Mouse (Mus musculus): ENCODE data around the gene Sez6.

Sez6 gene

GRCm38 (mm10) chr11:77980281-77981204 lies 49.9 kb downstream of the Sez6 start:
- in situ Hi-C loops (cut with MboI, MseI), result no loop called here

- in situ Hi-C loops (cut with MboI, MseI), result no loop called here
These were observed 51.2 kb downstream of the Sez6 start for GRCm38 (mm10) chr11:77981609-77982440.

- in situ Hi-C loops (cut with MboI, MseI), result no loop called here
These were observed 51.9 kb downstream of the Sez6 start, which contains the start of gene Phf12 for GRCm38 (mm10) chr11:77982441-77982905. Gene Phf12, plus strand, starts transcription at chr11:77982754.

- in situ Hi-C loops (cut with MboI, MseI), result no loop called here
These were observed 52.8 kb downstream of the Sez6 start for GRCm38 (mm10) chr11:77983191-77983936.

GRCm38 (mm10) chr11:77983937-77984835 lies 53.6 kb downstream of the Sez6 start:
- in situ Hi-C loops (cut with MboI, MseI), result no loop called here

GRCm38 (mm10) chr11:77984836-77985231 lies 54.2 kb downstream of the Sez6 start:
- in situ Hi-C loops (cut with MboI, MseI), result loop anchor here (5.0 kb wide), 1 partner anchor 47 kb away; the partner anchor contains the start of gene Dhrs13

- in situ Hi-C loops (cut with MboI, MseI), result loop anchor here (5.0 kb wide), 1 partner anchor 47 kb away; the partner anchor contains the start of gene Dhrs13
These were observed 55.0 kb downstream of the Sez6 start for GRCm38 (mm10) chr11:77985541-77986065.

GRCm38 (mm10) chr11:77989071-77989690 lies 58.6 kb downstream of the Sez6 start:
- in situ Hi-C loops (cut with MboI, MseI), result loop anchor here (5.0 kb wide), 1 partner anchor 43 kb away; the partner anchor contains the start of gene Dhrs13

- in situ Hi-C loops (cut with MboI, MseI), result no loop called here
These were observed 65.0 kb downstream of the Sez6 start for GRCm38 (mm10) chr11:77995556-77995955.

GRCm38 (mm10) chr11:78006446-78006845 lies 75.8 kb downstream of the Sez6 start:
- in situ Hi-C loops (cut with MboI, MseI), result no loop called here

GRCm38 (mm10) chr11:78019676-78020075 lies 89.1 kb downstream of the Sez6 start:
- in situ Hi-C loops (cut with MboI, MseI), result loop anchor here (10.0 kb wide), 1 partner anchor 445 kb away; no protein-coding TSS in a partner anchor

- in situ Hi-C loops (cut with MboI, MseI), result no loop called here
These were observed 93.0 kb downstream of the Sez6 start for GRCm38 (mm10) chr11:78023607-78024006.
